Mouse (Mus musculus): ENCODE data around the gene Olfr837. TPM values are rescaled to one million over a fixed set of nuclear protein-coding genes. Genes with fewer than 3 reads are reported as not detected.
"Not testable (repeated sequence)": the region's sequence is repeated elsewhere in the genome, so short reads cannot be mapped to it uniquely, and the experiment has no call there.

The Olfr837 gene
- not detected in 2 replicates for polyA plus RNA-seq (2015; fragmentation: Nextera tagmentation; extraction: Ambion mirVana)

GRCm38 (mm10) chr9:19136017-19136416 is at the start of gene Olfr837:
Olfr837 (plus strand) TSS chr9:19136317.
- H3K4me2 ChIP-seq (replicated peaks), result no peak within 1 kb of the TSS
- H3K27me3 ChIP-seq, result no peaks in the 10 kb centered on the region
- 79% methylated on average over 1 of the region's 1 CpGs for WGBS
- no peak within 1 kb of the TSS for H3K9ac ChIP-seq (replicated peaks)
- peaks cover 5% of the 10 kb centered on the region; the same call in 1 of the 2 replicates for H3K9me3 ChIP-seq
- no peaks in the 10 kb centered on the region for H3K4me1 ChIP-seq
- no peak within 1 kb of the TSS for H3K4me3 ChIP-seq
- ATAC-seq (replicated peaks), result no peak
- H3K36me3 ChIP-seq, result no peaks in the 10 kb centered on the region
- no peak within 1 kb of the TSS for H3K27ac ChIP-seq (replicated peaks)

- H3K27ac ChIP-seq (replicated peaks); H3K27me3 ChIP-seq; H3K4me2 ChIP-seq (replicated peaks); H3K4me3 ChIP-seq; H3K9ac ChIP-seq (replicated peaks); H3K4me1 ChIP-seq; ATAC-seq (replicated peaks); H3K36me3 ChIP-seq: not testable (repeated sequence)
- WGBS, result 68% methylated on average over 6 of the region's 6 CpGs
- peaks cover 13% of the 10 kb centered on the region for H3K9me3 ChIP-seq
Measured at GRCm38 (mm10) chr9:19092889-19093753, 43.0 kb upstream of the Olfr837 start.

GRCm38 (mm10) chr9:19097286-19097685 is 38.8 kb upstream of the Olfr837 start:
- Histone ChIP-seq H3K4me1 (no peaks in the 10 kb centered on the region), H3K4me3 (no peak overlapping the region), H3K4me2 (replicated peaks) (no peak overlapping the region), H3K9me3 (no peaks in the 10 kb centered on the region), H3K9ac (replicated peaks) (no peak overlapping the region), H3K36me3 (no peaks in the 10 kb centered on the region), H3K27ac (replicated peaks) (no peak overlapping the region), H3K27me3 (no peaks in the 10 kb centered on the region)
- WGBS, result 91% methylated on average over 4 of the region's 4 CpGs
- ATAC-seq (replicated peaks), result no peak

GRCm38 (mm10) chr9:19120082-19120481 is 16.0 kb upstream of the Olfr837 start, which contains the start of gene Olfr836:
Olfr836 (plus strand) TSS chr9:19120382.
- H3K27me3 ChIP-seq, result no peaks in the 10 kb centered on the region
- H3K4me1 ChIP-seq, result no peaks in the 10 kb centered on the region
- no peak within 1 kb of the TSS for H3K4me3 ChIP-seq
- peaks cover 6% of the 10 kb centered on the region; the same call in 1 of the 2 replicates for H3K9me3 ChIP-seq
- no peak within 1 kb of the TSS for H3K27ac ChIP-seq (replicated peaks)
- no peak for ATAC-seq (replicated peaks)
- H3K9ac ChIP-seq (replicated peaks), result no peak within 1 kb of the TSS
- H3K36me3 ChIP-seq, result no peaks in the 10 kb centered on the region
- H3K4me2 ChIP-seq (replicated peaks), result no peak within 1 kb of the TSS

GRCm38 (mm10) chr9:19177212-19177611 is 41.1 kb downstream of the Olfr837 start, which contains the start of gene Olfr839-ps1:
Olfr839-ps1 (minus strand) TSS chr9:19177312.
- ATAC-seq (replicated peaks), result no peak

More at GRCm38 (mm10) chr9:19177212-19177611, 41.1 kb downstream of the Olfr837 start, which contains the start of gene Olfr839-ps1:
- Histone ChIP-seq H3K4me2 (replicated peaks) (no peak within 1 kb of the TSS), H3K36me3 (no peaks in the 10 kb centered on the region), H3K4me3 (no peak within 1 kb of the TSS), H3K9me3 (0 out of 2 replicates have a peak, but pooled peaks cover 8% of the 10 kb centered on the region), H3K27ac (replicated peaks) (no peak within 1 kb of the TSS), H3K27me3 (no peaks in the 10 kb centered on the region), H3K4me1 (no peaks in the 10 kb centered on the region), H3K9ac (replicated peaks) (no peak within 1 kb of the TSS)
- WGBS, result 82% methylated on average over 1 of the region's 1 CpGs

Other genes with a start within 250 kb of the Olfr837 start
- not detected in 2 replicates for gene Olfr832, start 199.2 kb upstream of the Olfr837 start, polyA plus RNA-seq (2015; fragmentation: Nextera tagmentation; extraction: Ambion mirVana)
- not detected in 2 replicates for gene Olfr834, start 148.3 kb upstream of the Olfr837 start, polyA plus RNA-seq (2015; fragmentation: Nextera tagmentation; extraction: Ambion mirVana)
- gene Olfr835, start 103.6 kb upstream of the Olfr837 start, polyA plus RNA-seq (2015; fragmentation: Nextera tagmentation; extraction: Ambion mirVana), result not detected in 2 replicates
- not detected in 2 replicates for gene Olfr836, start 15.9 kb upstream of the Olfr837 start, polyA plus RNA-seq (2015; fragmentation: Nextera tagmentation; extraction: Ambion mirVana)
- gene Olfr839-ps1, start 41.0 kb downstream of the Olfr837 start, polyA plus RNA-seq (2015; fragmentation: Nextera tagmentation; extraction: Ambion mirVana), result not detected in 2 replicates
- not detected in 2 replicates for gene Olfr843, start 115.7 kb downstream of the Olfr837 start, polyA plus RNA-seq (2015; fragmentation: Nextera tagmentation; extraction: Ambion mirVana)
- not detected in 2 replicates for gene Olfr844, start 180.0 kb downstream of the Olfr837 start, polyA plus RNA-seq (2015; fragmentation: Nextera tagmentation; extraction: Ambion mirVana)
- not detected in 2 replicates for gene Olfr845, start 200.1 kb downstream of the Olfr837 start, polyA plus RNA-seq (2015; fragmentation: Nextera tagmentation; extraction: Ambion mirVana)
- not detected in 2 replicates for gene Olfr846, start 227.7 kb downstream of the Olfr837 start, polyA plus RNA-seq (2015; fragmentation: Nextera tagmentation; extraction: Ambion mirVana)
- gene Olfr847, start 242.4 kb downstream of the Olfr837 start, polyA plus RNA-seq (2015; fragmentation: Nextera tagmentation; extraction: Ambion mirVana), result not detected in 2 replicates